Mouse (Mus musculus) neural tube, embryonic 13.5 days (tissue): ENCODE data around the gene Creb5. TPM values are rescaled to one million over a fixed set of nuclear protein-coding genes. Genes with fewer than 3 reads are reported as not detected.

Experiments used
- ATAC-seq: fragments of 200-750 bp; cut with Nextera tagmentation; 2 replicates; pipeline ENCODE4 v1.8.0; 2017; ENCODE audit warnings: low read depth, mild to moderate bottlenecking, moderate TSS enrichment, moderate library complexity
- H3K27ac ChIP-seq: fragments of 300-500 bp; sonication (generic); replicated peaks from 2 replicates; pipeline ENCODE4 v1.5.1; 2015; ENCODE audit warnings: moderate library complexity, mild to moderate bottlenecking, inconsistent platforms
- H3K27me3 ChIP-seq: fragments of 300-500 bp; sonication (generic); 2 replicates; pipeline ENCODE4 v1.6.1; 2015; ENCODE audit warnings: mild to moderate bottlenecking, inconsistent platforms
- H3K36me3 ChIP-seq: fragments of 300-500 bp; sonication (generic); 2 replicates; pipeline ENCODE4 v1.6.1; 2015; ENCODE audit warnings: mild to moderate bottlenecking, inconsistent platforms
- H3K4me1 ChIP-seq: fragments of 300-500 bp; sonication (generic); replicated peaks from 2 replicates; pipeline ENCODE4 v1.6.1; 2015; ENCODE audit warnings: inconsistent platforms
- H3K4me2 ChIP-seq: fragments of 300-500 bp; sonication (generic); 2 replicates; pipeline ENCODE4 v1.6.1; 2015; ENCODE audit warnings: inconsistent platforms, mild to moderate bottlenecking, moderate library complexity
- H3K4me3 ChIP-seq: fragments of 300-500 bp; sonication (generic); 2 replicates; pipeline ENCODE4 v1.5.1; 2015; ENCODE audit warnings: mild to moderate bottlenecking, inconsistent platforms
- H3K9ac ChIP-seq: fragments of 300-500 bp; sonication (generic); 2 replicates; pipeline ENCODE4 v1.6.1; 2015; ENCODE audit warnings: moderate library complexity, mild to moderate bottlenecking, inconsistent platforms
- H3K9me3 ChIP-seq: fragments of 300-500 bp; sonication (generic); 2 replicates; pipeline ENCODE4 v1.6.1; 2016; ENCODE audit warnings: inconsistent platforms
- WGBS: fragments of 180-500 bp; shearing (Covaris S2); methylation state at CpG from one replicate; pipeline ENCODE4 v1.1.7; 2015; 5-methylcytosine and 5-hydroxymethylcytosine counted together
- polyA plus RNA-seq: library from polyadenylated mRNA; unstranded; fragments of >200 nt; fragmentation: Nextera tagmentation; extraction: Ambion mirVana; gene quantifications from 2 replicates; pipeline ENCODE4 v1.2.1, GENCODE M21; 2015

Creb5 gene
- polyA plus RNA-seq, 1 experiment from 2014 or later: 11.9 TPM

DNA sequence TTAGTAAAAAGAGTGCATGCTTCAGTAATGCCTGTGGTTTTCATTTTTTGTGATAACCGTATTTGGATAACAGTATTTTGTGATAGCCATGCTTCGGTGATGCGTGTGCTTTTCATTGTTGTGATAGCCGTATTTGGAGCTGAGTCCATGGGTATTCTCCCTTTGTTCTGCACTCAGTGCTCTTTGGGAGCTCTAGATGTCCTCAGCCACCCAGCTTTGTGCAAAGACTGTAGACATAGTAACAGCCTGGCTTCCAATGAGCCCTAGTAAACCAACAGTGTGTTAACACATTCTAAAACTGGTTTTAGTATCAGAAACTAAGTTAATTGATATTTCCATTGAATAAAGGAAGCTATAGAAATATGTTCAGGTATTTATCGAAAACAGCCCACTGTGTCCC, 254.7 kb downstream of the Creb5 start:
- H3K4me1 ChIP-seq: peaks cover 17% of the 10 kb centered on the region
- no peak for ATAC-seq
- 91% methylated on average over 5 of the region's 5 CpGs for WGBS
- no peaks in the 10 kb centered on the region for H3K27me3 ChIP-seq
- H3K4me3 ChIP-seq: no peak overlapping the region
- no peak overlapping the region for H3K27ac ChIP-seq
- H3K36me3 ChIP-seq: no peaks in the 10 kb centered on the region
- no peak overlapping the region for H3K9ac ChIP-seq
- H3K4me2 ChIP-seq: no peak overlapping the region
- H3K9me3 ChIP-seq: no peaks in the 10 kb centered on the region

DNA sequence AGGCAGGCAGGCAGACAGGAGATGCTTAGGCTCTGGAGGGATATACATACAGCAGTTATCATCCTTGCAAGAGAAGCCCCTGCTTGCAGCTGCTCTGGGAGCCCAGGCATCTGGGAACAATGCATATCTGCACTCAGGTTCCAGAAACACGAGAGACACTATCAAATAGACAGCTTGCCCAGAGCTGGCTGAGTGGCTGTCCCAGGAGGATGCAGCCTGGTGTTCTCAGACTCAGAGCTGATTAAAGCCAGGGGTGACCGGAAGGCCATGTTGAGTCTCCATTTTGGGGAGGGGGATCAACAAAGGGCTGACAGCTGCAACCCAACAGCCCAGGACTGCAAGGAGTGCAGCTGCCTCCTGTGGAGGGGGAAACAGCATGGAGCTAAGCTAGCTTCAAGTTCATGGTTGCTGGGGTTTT, 258.4 kb downstream of the Creb5 start:
- H3K36me3 ChIP-seq: no peaks in the 10 kb centered on the region
- 6% methylated on average over 2 of the region's 2 CpGs for WGBS
- peak; percentile 36 for ATAC-seq
- H3K4me3 ChIP-seq: no peak overlapping the region
- no peaks in the 10 kb centered on the region for H3K9me3 ChIP-seq
- no peak overlapping the region for H3K4me2 ChIP-seq
- peak overlapping the region; percentile 67 for H3K27ac ChIP-seq
- H3K9ac ChIP-seq: no peak overlapping the region
- peaks cover 7% of the 10 kb centered on the region; the same call in 1 of the 2 replicates for H3K27me3 ChIP-seq
- H3K4me1 ChIP-seq: peaks cover 39% of the 10 kb centered on the region

DNA sequence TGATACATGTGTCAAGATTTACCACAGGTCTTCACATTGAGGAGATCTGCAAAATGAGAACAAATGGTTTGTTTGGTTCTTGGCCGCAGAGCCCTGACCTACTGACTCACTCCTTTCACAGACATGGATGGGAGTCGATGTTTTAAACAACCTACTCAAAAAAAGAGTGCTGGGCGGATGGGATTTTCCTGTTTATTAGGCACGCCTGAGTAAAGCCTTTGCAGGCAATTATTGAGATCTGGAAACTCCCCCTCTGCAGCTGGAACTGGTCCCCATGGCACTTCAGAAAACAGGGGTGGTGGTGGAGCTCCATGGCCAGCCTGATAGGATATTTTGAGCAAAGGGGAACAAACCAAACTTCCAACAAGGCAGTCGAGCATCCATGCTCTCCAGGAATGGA, 258.9 kb downstream of the Creb5 start:
- H3K4me2 ChIP-seq: no peak overlapping the region
- 23% methylated on average over 5 of the region's 5 CpGs for WGBS

DNA sequence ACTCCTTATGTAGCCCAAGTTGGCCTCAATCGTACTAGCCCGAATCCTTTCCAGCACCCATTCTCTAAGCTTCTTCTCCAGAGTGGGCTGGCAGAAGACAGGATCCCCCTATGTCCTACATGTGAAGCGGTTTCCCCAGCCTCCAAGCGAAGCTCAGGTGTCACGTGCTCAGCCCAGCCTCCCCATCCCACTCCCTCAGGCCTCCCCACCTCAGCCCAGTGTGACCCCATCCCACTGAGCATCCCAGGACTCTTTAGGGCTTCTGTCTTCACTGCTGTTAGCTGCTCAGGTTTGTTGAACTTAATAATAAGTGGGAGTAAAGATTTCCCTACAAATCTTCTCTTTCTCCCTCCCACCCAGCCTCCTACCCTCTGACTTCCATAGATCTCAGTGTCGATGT, 261.2 kb downstream of the Creb5 start:
- Histone ChIP-seq H3K36me3 (no peaks in the 10 kb centered on the region), H3K9me3 (no peaks in the 10 kb centered on the region), H3K4me2 (no peak overlapping the region), H3K4me3 (no peak overlapping the region), H3K4me1 (peaks cover 39% of the 10 kb centered on the region), H3K27me3 (peaks cover 15% of the 10 kb centered on the region), H3K9ac (no peak overlapping the region), H3K27ac (no peak overlapping the region)
- 78% methylated on average over 6 of the region's 6 CpGs for WGBS
- no peak for ATAC-seq

More for the DNA sequence above, 258.9 kb downstream of the Creb5 start:
- peaks cover 8% of the 10 kb centered on the region for H3K27me3 ChIP-seq
- H3K4me3 ChIP-seq: no peak overlapping the region
- H3K9me3 ChIP-seq: no peaks in the 10 kb centered on the region
- no peaks in the 10 kb centered on the region for H3K36me3 ChIP-seq
- peaks cover 39% of the 10 kb centered on the region for H3K4me1 ChIP-seq
- peak; percentile 43; the same call in 1 of the 2 replicates for ATAC-seq
- no peak overlapping the region for H3K9ac ChIP-seq
- peak overlapping the region; percentile 67; the same call in 1 of the 2 replicates for H3K27ac ChIP-seq

DNA sequence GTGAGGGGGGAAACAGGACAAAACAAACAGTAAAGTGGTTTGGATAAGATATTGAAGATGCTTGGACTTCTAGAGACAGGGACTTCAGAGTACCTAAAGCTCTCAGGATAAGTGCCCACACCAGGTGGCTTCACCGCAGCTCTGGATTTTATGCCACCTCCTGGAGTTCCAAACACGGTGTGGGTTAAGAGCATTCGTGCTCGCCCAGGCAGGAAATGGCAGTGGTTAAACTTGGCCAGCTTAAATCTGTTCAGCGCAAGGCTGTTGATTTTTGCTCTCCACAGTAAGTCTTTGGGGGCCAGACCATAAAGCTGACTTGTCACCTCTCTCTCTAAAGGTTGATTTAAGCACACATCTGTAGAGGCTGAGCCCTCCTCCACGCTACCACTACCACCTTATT, 262.3 kb downstream of the Creb5 start:
- no peaks in the 10 kb centered on the region for H3K36me3 ChIP-seq
- no peak overlapping the region for H3K4me3 ChIP-seq
- ATAC-seq: no peak
- H3K4me2 ChIP-seq: no peak overlapping the region
- 27% methylated on average over 6 of the region's 6 CpGs for WGBS
- H3K27me3 ChIP-seq: peaks cover 15% of the 10 kb centered on the region
- no peak overlapping the region for H3K9ac ChIP-seq
- H3K4me1 ChIP-seq: peaks cover 39% of the 10 kb centered on the region
- no peaks in the 10 kb centered on the region for H3K9me3 ChIP-seq
- H3K27ac ChIP-seq: no peak overlapping the region

DNA sequence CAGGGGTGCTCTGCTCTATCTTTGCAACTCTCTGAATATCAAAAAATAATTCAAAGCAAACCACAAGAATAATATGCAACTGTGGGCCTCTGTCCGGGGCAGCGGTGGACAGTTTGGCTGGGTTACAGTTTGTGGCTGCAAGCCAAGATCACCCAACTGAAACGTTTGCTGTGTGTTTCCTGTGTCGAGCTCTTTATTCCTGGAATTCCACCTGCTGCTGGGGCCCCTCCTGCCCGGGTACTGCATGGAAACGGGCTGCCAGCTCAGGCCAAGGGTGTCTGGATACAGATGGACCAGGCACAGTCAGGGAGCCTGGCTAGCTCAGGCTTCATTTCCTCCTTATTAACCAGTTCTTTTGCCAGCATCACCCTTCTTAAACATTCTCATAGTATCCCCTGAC, 269.0 kb downstream of the Creb5 start:
- Histone ChIP-seq H3K36me3 (no peaks in the 10 kb centered on the region), H3K9ac (no peak overlapping the region), H3K4me2 (no peak overlapping the region), H3K4me3 (no peak overlapping the region), H3K27ac (no peak overlapping the region), H3K9me3 (no peaks in the 10 kb centered on the region), H3K27me3 (peaks cover 6% of the 10 kb centered on the region; the same call in 1 of the 2 replicates), H3K4me1 (peaks cover 14% of the 10 kb centered on the region; the same call in 1 of the 2 replicates)
- no peak for ATAC-seq
- WGBS: 45% methylated on average over 6 of the region's 6 CpGs

DNA sequence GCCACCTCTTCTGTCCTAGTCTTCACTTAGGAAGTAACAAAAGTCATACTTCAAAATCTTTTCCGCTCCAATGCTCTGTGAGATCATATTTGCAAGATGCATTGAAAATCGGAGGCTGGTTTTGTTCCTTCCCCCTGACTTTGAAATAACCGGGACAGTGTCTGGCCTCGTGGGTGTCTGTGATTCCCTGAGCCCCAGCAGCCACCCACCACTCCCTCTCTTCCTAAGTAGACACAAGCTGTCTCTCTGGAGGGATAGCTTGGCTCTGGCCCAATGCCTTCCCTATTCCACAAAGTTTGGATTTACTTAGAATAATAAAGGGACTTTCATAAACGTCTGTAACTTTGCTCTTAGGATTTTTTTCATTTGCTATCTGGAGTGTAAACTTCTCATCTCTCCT, 273.9 kb downstream of the Creb5 start:
- Histone ChIP-seq H3K4me1 (peaks cover 14% of the 10 kb centered on the region; the same call in 1 of the 2 replicates), H3K9ac (no peak overlapping the region), H3K27ac (no peak overlapping the region), H3K27me3 (no peaks in the 10 kb centered on the region), H3K36me3 (no peaks in the 10 kb centered on the region), H3K4me2 (no peak overlapping the region), H3K9me3 (no peaks in the 10 kb centered on the region), H3K4me3 (no peak overlapping the region)
- ATAC-seq: no peak
- WGBS: 77% methylated on average over 5 of the region's 5 CpGs

DNA sequence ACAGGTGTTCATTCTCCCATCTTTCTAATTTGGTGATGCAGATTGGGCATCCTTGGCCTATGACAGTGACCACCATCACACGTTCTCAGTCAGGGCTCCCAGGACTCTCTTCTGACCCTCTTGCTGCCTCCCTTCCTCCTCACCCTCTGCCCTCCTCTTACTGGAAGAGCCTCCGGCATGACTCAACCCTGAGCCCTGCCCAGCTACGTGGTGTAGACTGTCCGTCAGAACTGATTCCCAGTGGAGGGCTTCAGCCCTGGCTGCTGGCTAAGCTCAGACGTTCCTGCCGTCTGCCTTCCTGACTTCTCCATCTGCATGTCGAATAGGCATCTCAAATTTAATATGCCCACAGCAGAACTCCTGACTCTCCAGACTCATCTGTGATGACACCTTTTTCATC, 275.5 kb downstream of the Creb5 start:
- 77% methylated on average over 7 of the region's 7 CpGs for WGBS
- Histone ChIP-seq H3K27me3 (no peaks in the 10 kb centered on the region), H3K4me1 (peaks cover 8% of the 10 kb centered on the region; the same call in 1 of the 2 replicates), H3K27ac (no peak overlapping the region), H3K4me2 (no peak overlapping the region), H3K9ac (no peak overlapping the region), H3K9me3 (no peaks in the 10 kb centered on the region), H3K36me3 (no peaks in the 10 kb centered on the region), H3K4me3 (no peak overlapping the region)
- no peak for ATAC-seq

DNA sequence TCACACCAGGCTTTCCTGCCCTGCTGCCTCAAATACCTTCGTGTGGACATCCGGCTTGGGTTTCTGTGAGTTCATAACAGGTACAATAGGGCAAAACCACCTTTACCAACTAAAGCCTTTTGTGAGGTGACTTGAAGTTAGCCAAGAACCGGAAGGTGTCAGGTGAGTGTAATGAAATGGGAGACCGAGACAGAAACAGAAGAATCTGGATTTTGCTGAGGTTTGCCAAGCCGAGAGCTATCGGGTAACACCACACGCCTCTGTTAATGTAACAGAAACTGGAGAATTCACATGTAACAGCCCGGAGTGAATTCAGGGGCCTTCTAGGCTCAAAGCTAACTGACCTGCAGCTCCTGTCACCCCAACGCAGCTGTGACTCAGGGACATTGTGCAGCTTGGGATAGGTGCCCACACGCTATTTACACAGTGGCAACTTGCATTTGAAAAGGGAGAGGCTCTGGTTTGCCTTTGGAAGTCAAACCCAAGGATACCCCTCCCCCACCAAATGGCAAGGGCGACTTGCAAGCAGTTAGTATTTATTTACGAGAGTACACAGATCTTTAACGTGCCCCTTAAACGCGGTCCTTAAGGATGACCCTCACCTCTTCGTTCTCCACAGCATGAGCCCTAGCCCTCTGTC, 276.6 kb downstream of the Creb5 start:
- no peak overlapping the region for H3K4me3 ChIP-seq
- 74% methylated on average over 16 of the region's 16 CpGs for WGBS
- H3K9me3 ChIP-seq: no peaks in the 10 kb centered on the region
- H3K4me1 ChIP-seq: peaks cover 9% of the 10 kb centered on the region; the same call in 1 of the 2 replicates
- no peaks in the 10 kb centered on the region for H3K36me3 ChIP-seq
- H3K4me2 ChIP-seq: no peak overlapping the region
- no peak overlapping the region for H3K27ac ChIP-seq
- ATAC-seq: no peak
- no peaks in the 10 kb centered on the region for H3K27me3 ChIP-seq
- H3K9ac ChIP-seq: no peak overlapping the region

DNA sequence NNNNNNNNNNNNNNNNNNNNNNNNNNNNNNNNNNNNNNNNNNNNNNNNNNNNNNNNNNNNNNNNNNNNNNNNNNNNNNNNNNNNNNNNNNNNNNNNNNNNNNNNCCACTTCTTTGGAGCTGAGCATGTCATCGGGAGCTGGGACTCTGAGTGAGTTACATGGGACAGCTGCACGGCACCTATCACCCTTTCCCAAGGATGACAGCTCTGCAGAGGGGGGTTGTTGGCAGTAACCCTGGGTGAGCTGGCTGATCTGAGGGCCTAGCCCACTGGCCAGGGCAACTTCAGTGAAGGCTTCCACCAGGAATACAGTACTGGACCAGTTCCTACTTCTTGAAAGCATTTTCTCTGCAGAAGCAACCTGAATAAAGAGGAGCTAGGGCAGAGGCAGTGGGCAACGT, 282.4 kb downstream of the Creb5 start:
- H3K9me3 ChIP-seq: no peaks in the 10 kb centered on the region
- H3K27me3 ChIP-seq: no peaks in the 10 kb centered on the region
- H3K36me3 ChIP-seq: no peaks in the 10 kb centered on the region
- H3K4me1 ChIP-seq: peaks cover 42% of the 10 kb centered on the region
- no peak overlapping the region for H3K27ac ChIP-seq
- WGBS: 43% methylated on average over 3 of the region's 3 CpGs
- H3K9ac ChIP-seq: no peak overlapping the region
- H3K4me3 ChIP-seq: no peak overlapping the region
- no peak for ATAC-seq
- H3K4me2 ChIP-seq: no peak overlapping the region

DNA sequence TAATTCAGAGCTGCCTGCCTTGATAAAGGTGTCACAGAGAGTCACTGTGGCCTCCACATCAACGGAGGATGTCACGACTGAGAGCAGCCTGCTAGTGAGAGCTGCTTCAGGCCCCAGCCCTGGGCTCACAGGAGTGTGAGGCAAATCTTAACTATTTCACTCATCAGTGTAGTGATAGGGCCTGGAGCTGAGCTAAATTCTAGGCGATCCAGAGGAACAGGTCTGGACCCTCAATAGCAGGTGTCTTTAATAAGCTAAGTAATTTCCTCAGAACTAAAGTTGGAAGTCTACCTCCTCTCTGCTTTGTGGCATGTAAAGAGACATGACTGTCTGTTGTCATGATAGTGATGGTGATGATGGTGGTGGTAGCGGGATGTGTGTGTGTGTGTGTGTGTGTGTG, 283.8 kb downstream of the Creb5 start:
- no peaks in the 10 kb centered on the region for H3K27me3 ChIP-seq
- no peak overlapping the region for H3K4me3 ChIP-seq
- no peak overlapping the region for H3K9ac ChIP-seq
- peaks cover 52% of the 10 kb centered on the region for H3K4me1 ChIP-seq
- H3K27ac ChIP-seq: no peak overlapping the region
- WGBS: 90% methylated on average over 4 of the region's 4 CpGs
- no peak for ATAC-seq
- H3K4me2 ChIP-seq: no peak overlapping the region
- H3K36me3 ChIP-seq: no peaks in the 10 kb centered on the region
- no peaks in the 10 kb centered on the region for H3K9me3 ChIP-seq

DNA sequence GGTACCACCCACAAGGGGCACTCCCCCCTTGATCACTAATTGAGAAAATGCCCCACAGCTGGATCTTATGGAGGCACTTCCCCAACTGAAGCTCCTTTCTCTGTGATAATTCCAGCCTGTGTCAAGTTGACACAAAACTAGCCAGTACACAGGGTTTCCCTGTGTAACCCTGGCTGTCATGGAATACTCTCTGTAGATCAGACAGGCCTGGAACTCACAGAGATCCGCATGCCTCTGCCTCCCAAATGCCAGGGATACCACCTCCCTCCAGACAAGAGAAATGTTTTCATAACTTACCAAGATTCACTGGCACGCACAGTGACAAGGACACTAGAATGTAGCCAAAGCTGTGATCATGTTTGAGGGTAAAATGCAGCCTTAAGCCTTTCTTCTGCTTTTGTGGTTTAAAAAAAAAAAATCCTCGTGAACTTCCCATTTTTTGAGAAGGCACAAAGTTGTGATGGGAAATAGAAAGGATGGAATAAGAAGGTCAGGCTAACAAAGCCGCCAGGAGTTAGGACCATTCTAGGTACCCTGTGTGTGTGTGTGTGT, 284.6 kb downstream of the Creb5 start:
- no peak overlapping the region for H3K9ac ChIP-seq
- H3K4me2 ChIP-seq: no peak overlapping the region
- no peaks in the 10 kb centered on the region for H3K36me3 ChIP-seq
- no peak for ATAC-seq
- H3K4me3 ChIP-seq: no peak overlapping the region
- H3K9me3 ChIP-seq: no peaks in the 10 kb centered on the region
- peaks cover 52% of the 10 kb centered on the region for H3K4me1 ChIP-seq
- 91% methylated on average over 4 of the region's 4 CpGs for WGBS
- peaks cover under 1% of the 10 kb centered on the region; the same call in 1 of the 2 replicates for H3K27me3 ChIP-seq
- H3K27ac ChIP-seq: no peak overlapping the region
